Mouse (Mus musculus) limb, embryonic 11.5 days (tissue): Measurements from ENCODE around the gene Mkrn2. TPM values are rescaled to one million over a fixed set of nuclear protein-coding genes. Genes with fewer than 3 reads are reported as not detected.
"Not testable (repeated sequence)": the region's sequence is repeated elsewhere in the genome, so short reads cannot be mapped to it uniquely, and the experiment has no call there.

Experiments used
- ATAC-seq: fragments of 200-750 bp; cut with Nextera tagmentation; 2 replicates; pipeline ENCODE4 v1.8.0; 2017; ENCODE audit warnings: low read depth; ENCODE audit not compliant: insufficient number of reproducible peaks, low FRiP score, low TSS enrichment
- DNase-seq: peaks from one replicate; pipeline ENCODE4 v3.0.0-alpha.2; 2015; ENCODE audit warnings: low spot score
- H3K27ac ChIP-seq: fragments of 300-500 bp; sonication (generic); replicated peaks from 2 replicates; pipeline ENCODE4 v1.5.1; 2014; ENCODE audit warnings: low read depth, mild to moderate bottlenecking, low read length
- H3K27me3 ChIP-seq: fragments of 300-500 bp; sonication (generic); 2 replicates; pipeline ENCODE4 v1.6.1; 2014; ENCODE audit warnings: mild to moderate bottlenecking, low read length, mixed read lengths; ENCODE audit not compliant: control insufficient read depth, insufficient read depth
- H3K36me3 ChIP-seq: fragments of 300-500 bp; sonication (generic); 2 replicates; pipeline ENCODE4 v1.6.1; 2014; ENCODE audit warnings: mild to moderate bottlenecking, low read length, moderate library complexity, mixed read lengths; ENCODE audit not compliant: control insufficient read depth, insufficient read depth
- H3K4me1 ChIP-seq: fragments of 300-500 bp; sonication (generic); 2 replicates; pipeline ENCODE4 v1.6.1; 2014; ENCODE audit warnings: low read length, mixed read lengths; ENCODE audit not compliant: control insufficient read depth, insufficient read depth
- H3K4me2 ChIP-seq: fragments of 300-500 bp; sonication (generic); 2 replicates; pipeline ENCODE4 v1.6.1; 2014; ENCODE audit warnings: low read depth, mild to moderate bottlenecking, moderate library complexity; ENCODE audit not compliant: severe bottlenecking
- H3K4me3 ChIP-seq: fragments of 300-500 bp; sonication (generic); 2 replicates; pipeline ENCODE4 v1.5.1; 2014; ENCODE audit warnings: low read depth, low read length
- H3K9ac ChIP-seq: fragments of 300-500 bp; sonication (generic); 2 replicates; pipeline ENCODE4 v1.6.1; 2014; ENCODE audit warnings: mild to moderate bottlenecking, low read length
- H3K9me3 ChIP-seq: fragments of 300-500 bp; sonication (generic); 2 replicates; pipeline ENCODE4 v1.6.1; 2016; ENCODE audit warnings: low read length; ENCODE audit not compliant: control insufficient read depth
- WGBS: fragments of 180-500 bp; shearing (Covaris S2); extraction: QIAGEN DNeasy Blood & Tissue Kit; methylation state at CpG from one replicate; pipeline ENCODE4 v1.1.7; 2014; 5-methylcytosine and 5-hydroxymethylcytosine counted together
- polyA plus RNA-seq: library from polyadenylated mRNA; unstranded; fragments of >200 nt; fragmentation: Nextera tagmentation; extraction: Ambion mirVana; gene quantifications from 2 replicates; pipeline ENCODE4 v1.2.1, GENCODE M21; 2014

Gene Mkrn2
- polyA plus RNA-seq, 1 experiment from 2014 or later = 27.1 TPM

GRCm38 (mm10) chr6:115619818-115620217 lies 18.1 kb downstream of the Mkrn2 start:
- Histone ChIP-seq H3K27me3 (no peaks in the 10 kb centered on the region), H3K27ac (no peak overlapping the region), H3K4me1 (no peaks in the 10 kb centered on the region), H3K4me2 (no peak overlapping the region), H3K9me3 (no peaks in the 10 kb centered on the region), H3K4me3 (no peak overlapping the region), H3K36me3 (peaks cover 50% of the 10 kb centered on the region), H3K9ac (no peak overlapping the region)
- no peak for DNase-seq
- 87% methylated on average over 10 of the region's 10 CpGs for whole genome bisulfite sequencing
- ATAC-seq = no peak

DNA sequence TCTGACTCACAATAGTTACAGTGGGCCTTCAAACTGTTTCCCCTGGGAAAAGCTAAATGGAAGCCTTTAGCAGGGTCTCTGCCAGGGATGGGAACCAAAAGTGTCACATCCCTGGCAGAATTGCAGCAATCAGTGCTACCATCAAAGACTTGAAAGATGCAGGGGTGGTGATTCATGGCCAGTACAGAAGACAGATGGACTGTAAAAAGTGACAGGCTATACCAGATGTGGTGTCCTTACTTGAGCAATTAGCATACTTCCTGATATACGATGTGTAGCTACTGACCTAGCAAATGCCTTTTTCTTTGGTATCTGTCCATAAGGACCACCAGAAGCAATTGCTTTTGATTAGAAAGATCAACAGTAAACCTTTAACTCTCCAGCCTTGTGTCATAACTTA lies 19.2 kb downstream of the Mkrn2 start:
- no peak for DNase-seq
- no peaks in the 10 kb centered on the region for H3K9me3 ChIP-seq
- no peak for ATAC-seq
- H3K36me3 ChIP-seq = peaks cover 46% of the 10 kb centered on the region
- no peak overlapping the region for H3K4me3 ChIP-seq
- no peaks in the 10 kb centered on the region for H3K4me1 ChIP-seq
- WGBS = 30% methylated on average over 1 of the region's 1 CpGs
- no peak overlapping the region for H3K9ac ChIP-seq
- H3K27ac ChIP-seq = no peak overlapping the region
- no peaks in the 10 kb centered on the region for H3K27me3 ChIP-seq
- no peak overlapping the region for H3K4me2 ChIP-seq

DNA sequence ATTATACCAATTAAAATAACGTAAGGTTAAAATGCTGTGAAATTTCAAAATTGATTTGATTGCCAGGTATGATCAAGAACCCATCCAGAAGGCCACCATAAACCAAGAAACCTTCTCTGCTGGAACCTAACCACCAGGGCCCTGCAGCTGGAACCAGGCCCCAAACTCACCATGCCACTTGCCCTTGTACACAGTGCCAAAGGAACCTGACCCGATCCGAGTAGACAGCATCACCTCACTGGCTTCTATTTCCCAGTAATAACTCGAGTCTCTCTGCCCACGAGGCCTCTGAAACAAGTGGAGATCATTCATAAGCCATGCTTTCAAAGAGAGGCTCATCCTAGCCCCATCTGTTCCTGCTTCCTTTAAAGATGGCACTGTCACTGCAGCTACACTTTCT lies 24.4 kb downstream of the Mkrn2 start:
- WGBS = 87% methylated on average over 5 of the region's 5 CpGs
- H3K9me3 ChIP-seq = no peaks in the 10 kb centered on the region
- DNase-seq (no peak), ATAC-seq (no peak)
- no peak overlapping the region for H3K27ac ChIP-seq
- no peaks in the 10 kb centered on the region for H3K27me3 ChIP-seq
- H3K36me3 ChIP-seq = peaks cover 14% of the 10 kb centered on the region; the same call in 1 of the 2 replicates
- H3K4me2 ChIP-seq = no peak overlapping the region
- no peak overlapping the region for H3K9ac ChIP-seq
- H3K4me3 ChIP-seq = no peak overlapping the region
- H3K4me1 ChIP-seq = no peaks in the 10 kb centered on the region

GRCm38 (mm10) chr6:115631056-115631795 lies 29.5 kb downstream of the Mkrn2 start:
- no peak for DNase-seq
- WGBS = 69% methylated on average over 3 of the region's 3 CpGs
- H3K4me1 ChIP-seq = no peaks in the 10 kb centered on the region
- peaks cover 11% of the 10 kb centered on the region; the same call in 1 of the 2 replicates for H3K36me3 ChIP-seq
- H3K27me3 ChIP-seq = no peaks in the 10 kb centered on the region
- no peak overlapping the region for H3K4me2 ChIP-seq
- no peak overlapping the region for H3K4me3 ChIP-seq
- no peak overlapping the region for H3K9ac ChIP-seq
- no peaks in the 10 kb centered on the region for H3K9me3 ChIP-seq
- no peak for ATAC-seq
- no peak overlapping the region for H3K27ac ChIP-seq

DNA sequence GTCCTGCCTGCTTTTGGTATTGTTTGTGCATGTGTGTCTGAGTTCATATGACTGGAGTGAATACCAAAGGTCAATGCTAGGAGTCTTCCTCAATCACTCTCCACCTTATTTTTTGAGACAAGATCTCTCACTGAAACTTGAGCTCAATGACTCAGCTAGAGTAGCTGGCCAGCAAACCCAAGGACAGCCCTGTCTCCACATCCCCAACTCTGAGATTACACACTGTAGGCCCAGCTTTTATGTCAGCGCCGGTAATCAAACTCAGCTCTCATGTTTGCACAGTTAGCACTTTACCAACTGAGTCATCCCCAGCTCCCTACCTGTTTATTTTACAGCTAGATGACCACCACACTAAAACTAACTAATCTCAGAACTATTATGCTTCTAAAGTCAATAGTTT lies 32.3 kb downstream of the Mkrn2 start:
- Histone ChIP-seq H3K27me3 (no peaks in the 10 kb centered on the region), H3K9me3 (no peaks in the 10 kb centered on the region), H3K4me3 (no peak overlapping the region), H3K36me3 (peaks cover 11% of the 10 kb centered on the region; the same call in 1 of the 2 replicates), H3K4me1 (no peaks in the 10 kb centered on the region), H3K4me2 (no peak overlapping the region), H3K27ac (no peak overlapping the region), H3K9ac (no peak overlapping the region)
- 100% methylated on average over 2 of the region's 2 CpGs for WGBS
- no peak for ATAC-seq
- no peak for DNase-seq

- H3K4me1 ChIP-seq, ATAC-seq, H3K4me2 ChIP-seq, H3K36me3 ChIP-seq, DNase-seq, H3K9me3 ChIP-seq, H3K27ac ChIP-seq, H3K9ac ChIP-seq, H3K27me3 ChIP-seq, H3K4me3 ChIP-seq: not testable (repeated sequence)
- WGBS = 93% methylated on average over 7 of the region's 7 CpGs
These were observed 36.5 kb downstream of the Mkrn2 start for GRCm38 (mm10) chr6:115638188-115638587.

- ATAC-seq (no peak), DNase-seq (no peak)
- WGBS = 37% methylated on average over 1 of the region's 1 CpGs
- H3K27me3 ChIP-seq = no peaks in the 10 kb centered on the region
- no peak overlapping the region for H3K27ac ChIP-seq
- no peaks in the 10 kb centered on the region for H3K4me1 ChIP-seq
- H3K36me3 ChIP-seq = no peaks in the 10 kb centered on the region; the same call in 1 of the 2 replicates
- no peak overlapping the region for H3K4me3 ChIP-seq
- H3K9me3 ChIP-seq = no peaks in the 10 kb centered on the region
- H3K4me2 ChIP-seq = no peak overlapping the region
- no peak overlapping the region for H3K9ac ChIP-seq
These were observed 41.6 kb downstream of the Mkrn2 start for GRCm38 (mm10) chr6:115643315-115643714.

- H3K9ac ChIP-seq = no peak overlapping the region
- H3K36me3 ChIP-seq = no peaks in the 10 kb centered on the region
- H3K9me3 ChIP-seq = no peaks in the 10 kb centered on the region
- no peak for DNase-seq
- whole genome bisulfite sequencing = 87% methylated on average over 1 of the region's 1 CpGs
- peaks cover 6% of the 10 kb centered on the region for H3K4me1 ChIP-seq
- ATAC-seq = no peak
- no peak overlapping the region for H3K4me3 ChIP-seq
- no peaks in the 10 kb centered on the region for H3K27me3 ChIP-seq
- no peak overlapping the region for H3K27ac ChIP-seq
- H3K4me2 ChIP-seq = no peak overlapping the region
These were observed 48.2 kb downstream of the Mkrn2 start for GRCm38 (mm10) chr6:115649792-115650365.
